Mouse (Mus musculus) liver, embryonic 12.5 days (tissue): ENCODE data around the gene Arl6ip5. TPM values are rescaled to one million over a fixed set of nuclear protein-coding genes. Genes with fewer than 3 reads are reported as not detected.

ENCODE experiments used
- ATAC-seq: fragments of 200-750 bp; cut with Nextera tagmentation; 2 replicates; pipeline ENCODE4 v1.8.0; 2017; ENCODE audit warnings: moderate number of reproducible peaks, mild to moderate bottlenecking, moderate library complexity
- H3K27ac ChIP-seq: fragments of 300-500 bp; sonication (generic); 2 replicates; pipeline ENCODE4 v1.5.1; 2016; ENCODE audit warnings: mild to moderate bottlenecking
- H3K27me3 ChIP-seq: fragments of 300-500 bp; sonication (generic); replicated peaks from 2 replicates; pipeline ENCODE4 v1.6.1; 2016; ENCODE audit warnings: mild to moderate bottlenecking, moderate library complexity
- H3K36me3 ChIP-seq: fragments of 300-500 bp; sonication (generic); 2 replicates; pipeline ENCODE4 v1.6.1; 2016; ENCODE audit warnings: mild to moderate bottlenecking, moderate library complexity
- H3K4me1 ChIP-seq: fragments of 300-500 bp; sonication (generic); 2 replicates; pipeline ENCODE4 v1.6.1; 2016
- H3K4me2 ChIP-seq: fragments of 300-500 bp; sonication (generic); 2 replicates; pipeline ENCODE4 v1.6.1; 2016; ENCODE audit warnings: mild to moderate bottlenecking, moderate library complexity
- H3K4me3 ChIP-seq: fragments of 300-500 bp; sonication (generic); 2 replicates; pipeline ENCODE4 v1.5.1; 2016; ENCODE audit warnings: mild to moderate bottlenecking, moderate library complexity
- H3K9ac ChIP-seq: fragments of 300-500 bp; sonication (generic); 2 replicates; pipeline ENCODE4 v1.6.1; 2016; ENCODE audit warnings: mild to moderate bottlenecking, moderate library complexity
- H3K9me3 ChIP-seq: fragments of 300-500 bp; sonication (generic); replicated peaks from 2 replicates; pipeline ENCODE4 v1.6.1; 2016; ENCODE audit warnings: mild to moderate bottlenecking, moderate library complexity
- WGBS: fragments of 180-500 bp; shearing (Covaris S2); methylation state at CpG from one replicate; pipeline ENCODE4 v1.1.7; 2016; ENCODE audit not compliant: insufficient replicate concordance; 5-methylcytosine and 5-hydroxymethylcytosine counted together
- polyA plus RNA-seq: library from polyadenylated mRNA; unstranded; fragments of >200 nt; fragmentation: Nextera tagmentation; extraction: Ambion mirVana; gene quantifications from 2 replicates; pipeline ENCODE4 v1.2.1, GENCODE M21; 2016

Gene Arl6ip5
- polyA plus RNA-seq, 1 experiment from 2014 or later, result 35.3 TPM

DNA sequence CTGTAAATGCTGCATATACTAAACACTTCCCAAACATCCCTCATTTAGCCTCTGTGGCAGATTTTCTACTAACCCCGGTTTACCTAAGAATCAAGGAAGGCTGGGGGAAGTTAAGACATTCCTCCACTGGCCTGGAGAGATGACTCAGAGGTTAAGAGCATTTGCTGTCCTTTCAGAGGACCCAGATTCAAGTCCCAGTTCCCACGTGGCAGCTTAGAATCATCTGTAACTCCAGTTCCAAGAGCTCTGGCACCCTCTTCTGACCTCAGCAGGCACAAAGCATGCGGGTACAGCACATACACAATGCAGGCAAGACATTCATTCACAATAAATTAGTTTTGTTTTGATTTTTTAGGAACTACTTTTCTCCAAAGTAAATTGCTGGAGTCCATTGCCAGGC, 1.3 kb upstream of the Arl6ip5 start:
- H3K27ac ChIP-seq, result no peak overlapping the region
- no peak overlapping the region for H3K9ac ChIP-seq
- 60% methylated on average over 3 of the region's 3 CpGs for WGBS
- H3K36me3 ChIP-seq, result peaks cover 2% of the 10 kb centered on the region; the same call in 1 of the 2 replicates
- H3K9me3 ChIP-seq, result no peaks in the 10 kb centered on the region
- H3K4me2 ChIP-seq, result no peak overlapping the region
- no peaks in the 10 kb centered on the region for H3K27me3 ChIP-seq
- no peak overlapping the region for H3K4me3 ChIP-seq
- ATAC-seq, result no peak
- peaks cover 66% of the 10 kb centered on the region for H3K4me1 ChIP-seq

- Histone ChIP-seq H3K27ac (peak overlapping the region; percentile 46; the same call in 1 of the 2 replicates), H3K27me3 (no peaks in the 10 kb centered on the region), H3K9me3 (no peaks in the 10 kb centered on the region), H3K36me3 (peaks cover 7% of the 10 kb centered on the region), H3K4me2 (peak overlapping the region; percentile 86), H3K4me1 (peaks cover 67% of the 10 kb centered on the region), H3K4me3 (no peak overlapping the region), H3K9ac (no peak overlapping the region)
- 79% methylated on average over 4 of the region's 4 CpGs for WGBS
- ATAC-seq, result no peak
Measured at GRCm38 (mm10) chr6:97209751-97210150, 738 bp upstream of the Arl6ip5 start.

DNA sequence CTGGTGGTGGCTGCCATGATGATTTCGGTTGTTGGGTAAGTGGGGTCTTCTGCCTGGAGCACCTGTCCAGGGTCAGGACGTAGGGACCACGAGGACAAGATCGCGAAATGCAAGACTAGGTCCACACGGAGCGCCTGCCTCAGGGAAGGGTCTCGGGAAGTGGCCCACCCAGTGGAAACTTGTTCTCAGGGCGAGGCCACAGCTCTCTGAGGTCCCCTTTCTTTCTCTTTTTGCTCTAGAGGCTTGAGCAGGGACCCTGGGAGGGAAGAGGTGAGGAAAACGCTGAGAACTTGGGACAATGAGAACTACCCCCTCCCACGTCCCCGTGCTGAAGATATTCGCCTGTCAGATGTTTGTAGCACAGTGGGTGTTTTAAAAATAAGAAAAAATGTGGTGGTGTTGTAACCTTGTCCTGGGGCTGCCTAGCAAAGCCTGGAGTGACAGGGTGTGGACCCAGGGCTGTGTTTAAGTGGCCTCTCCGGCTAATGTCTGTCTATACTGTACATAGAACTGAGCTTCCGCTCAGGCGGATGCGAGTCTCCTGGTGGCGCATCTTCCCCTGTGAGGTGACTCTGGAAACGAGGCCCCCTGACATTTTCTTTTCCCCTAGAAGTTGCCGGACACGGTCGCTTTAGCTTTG, 593 bp downstream of the Arl6ip5 start:
- Histone ChIP-seq H3K27ac (peak overlapping the region; percentile 86), H3K36me3 (peaks cover 14% of the 10 kb centered on the region), H3K27me3 (no peaks in the 10 kb centered on the region), H3K9me3 (no peaks in the 10 kb centered on the region), H3K4me1 (peaks cover 69% of the 10 kb centered on the region), H3K9ac (peak overlapping the region; percentile 80), H3K4me2 (peak overlapping the region; percentile 86), H3K4me3 (peak overlapping the region; percentile 74)
- peak; percentile 84 for ATAC-seq
- WGBS, result under 1% methylated on average over 22 of the region's 22 CpGs

- peak; percentile 32; the same call in 1 of the 2 replicates for ATAC-seq
- 27% methylated on average over 12 of the region's 12 CpGs for WGBS
- no peaks in the 10 kb centered on the region for H3K27me3 ChIP-seq
- peak overlapping the region; percentile 74 for H3K4me3 ChIP-seq
- peaks cover 66% of the 10 kb centered on the region for H3K4me1 ChIP-seq
- H3K4me2 ChIP-seq, result peak overlapping the region; percentile 86
- peak overlapping the region; percentile 80 for H3K9ac ChIP-seq
- peak overlapping the region; percentile 64 for H3K27ac ChIP-seq
- no peaks in the 10 kb centered on the region for H3K9me3 ChIP-seq
- H3K36me3 ChIP-seq, result peaks cover 14% of the 10 kb centered on the region
Measured at GRCm38 (mm10) chr6:97211981-97212380, 1.5 kb downstream of the Arl6ip5 start.

DNA sequence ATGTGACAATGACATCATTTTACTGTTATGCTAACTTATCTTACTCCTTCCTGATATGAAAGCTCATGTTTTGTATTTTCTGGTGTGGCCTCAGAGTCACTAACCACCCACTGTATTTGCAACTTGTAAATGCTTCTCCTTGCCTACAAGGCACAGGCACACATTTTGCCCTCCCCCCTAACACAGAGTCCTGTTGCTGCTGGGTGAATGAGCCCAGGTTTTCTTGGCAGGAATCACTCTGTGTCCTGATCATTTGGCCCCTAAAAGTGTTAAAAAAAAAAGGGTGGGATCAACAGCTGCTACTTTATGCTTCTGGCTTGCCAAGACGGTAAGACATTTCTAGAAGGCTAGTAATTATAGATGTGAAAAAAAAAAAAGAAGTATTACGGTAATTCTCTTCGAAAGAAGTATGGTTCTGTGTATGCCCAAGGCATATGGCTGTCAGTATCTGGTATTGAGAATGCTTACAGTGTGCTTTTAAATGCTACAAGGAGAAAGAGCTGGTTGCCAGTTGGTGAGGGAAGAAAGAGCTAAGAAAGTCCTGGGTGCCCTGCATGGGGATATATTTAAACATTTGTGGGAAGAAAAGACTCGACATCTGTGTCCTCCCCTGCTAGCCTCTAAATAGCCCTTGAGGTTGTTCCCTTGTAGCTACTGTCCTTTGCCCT, 5.8 kb downstream of the Arl6ip5 start:
- peaks cover 14% of the 10 kb centered on the region for H3K36me3 ChIP-seq
- peaks cover 58% of the 10 kb centered on the region for H3K4me1 ChIP-seq
- no peak overlapping the region for H3K4me3 ChIP-seq
- ATAC-seq, result no peak
- no peak overlapping the region for H3K9ac ChIP-seq
- H3K27ac ChIP-seq, result no peak overlapping the region
- 76% methylated on average over 4 of the region's 4 CpGs for WGBS
- H3K9me3 ChIP-seq, result no peaks in the 10 kb centered on the region
- no peak overlapping the region for H3K4me2 ChIP-seq
- H3K27me3 ChIP-seq, result no peaks in the 10 kb centered on the region

GRCm38 (mm10) chr6:97220672-97221071, 10.2 kb downstream of the Arl6ip5 start:
- no peak for ATAC-seq
- Histone ChIP-seq H3K4me1 (peaks cover 56% of the 10 kb centered on the region), H3K9me3 (no peaks in the 10 kb centered on the region), H3K27ac (no peak overlapping the region), H3K36me3 (peaks cover 6% of the 10 kb centered on the region), H3K4me3 (no peak overlapping the region), H3K9ac (no peak overlapping the region), H3K27me3 (no peaks in the 10 kb centered on the region), H3K4me2 (no peak overlapping the region)
- 55% methylated on average over 5 of the region's 5 CpGs for WGBS

- Histone ChIP-seq H3K4me1 (peaks cover 57% of the 10 kb centered on the region), H3K4me3 (no peak overlapping the region), H3K27ac (no peak overlapping the region; the same call in 1 of the 2 replicates), H3K27me3 (no peaks in the 10 kb centered on the region), H3K4me2 (peak overlapping the region; percentile 44; the same call in 1 of the 2 replicates), H3K36me3 (peaks cover 14% of the 10 kb centered on the region), H3K9me3 (no peaks in the 10 kb centered on the region), H3K9ac (no peak overlapping the region)
- 47% methylated on average over 15 of the region's 15 CpGs for WGBS
- no peak for ATAC-seq
Measured at GRCm38 (mm10) chr6:97221205-97222025, 10.9 kb downstream of the Arl6ip5 start.

GRCm38 (mm10) chr6:97222321-97222720, 11.8 kb downstream of the Arl6ip5 start:
- H3K27me3 ChIP-seq, result no peaks in the 10 kb centered on the region
- H3K9ac ChIP-seq, result no peak overlapping the region
- ATAC-seq, result peak; percentile 75
- peaks cover 59% of the 10 kb centered on the region for H3K4me1 ChIP-seq
- H3K27ac ChIP-seq, result peak overlapping the region; percentile 27; the same call in 1 of the 2 replicates
- H3K36me3 ChIP-seq, result peaks cover 19% of the 10 kb centered on the region
- no peaks in the 10 kb centered on the region for H3K9me3 ChIP-seq
- no peak overlapping the region for H3K4me3 ChIP-seq
- 41% methylated on average over 6 of the region's 6 CpGs for WGBS
- peak overlapping the region; percentile 44 for H3K4me2 ChIP-seq

GRCm38 (mm10) chr6:97222931-97223467, 12.5 kb downstream of the Arl6ip5 start:
- peak; percentile 67 for ATAC-seq
- H3K36me3 ChIP-seq, result peaks cover 26% of the 10 kb centered on the region
- H3K4me2 ChIP-seq, result peak overlapping the region; percentile 44
- H3K27ac ChIP-seq, result peak overlapping the region; percentile 27; the same call in 1 of the 2 replicates
- 23% methylated on average over 5 of the region's 5 CpGs for WGBS
- H3K27me3 ChIP-seq, result no peaks in the 10 kb centered on the region
- H3K4me1 ChIP-seq, result peaks cover 59% of the 10 kb centered on the region
- H3K4me3 ChIP-seq, result no peak overlapping the region
- no peak overlapping the region for H3K9ac ChIP-seq
- H3K9me3 ChIP-seq, result no peaks in the 10 kb centered on the region

GRCm38 (mm10) chr6:97223566-97223965, 13.1 kb downstream of the Arl6ip5 start:
- 70% methylated on average over 4 of the region's 4 CpGs for WGBS
- Histone ChIP-seq H3K4me3 (no peak overlapping the region), H3K27ac (peak overlapping the region; percentile 32; the same call in 1 of the 2 replicates), H3K9me3 (no peaks in the 10 kb centered on the region), H3K9ac (no peak overlapping the region), H3K27me3 (no peaks in the 10 kb centered on the region), H3K4me1 (peaks cover 59% of the 10 kb centered on the region), H3K4me2 (no peak overlapping the region), H3K36me3 (peaks cover 29% of the 10 kb centered on the region)
- no peak for ATAC-seq

GRCm38 (mm10) chr6:97224505-97224904, 14.0 kb downstream of the Arl6ip5 start:
- no peak overlapping the region for H3K4me3 ChIP-seq
- peaks cover 35% of the 10 kb centered on the region for H3K36me3 ChIP-seq
- no peak overlapping the region for H3K27ac ChIP-seq
- no peaks in the 10 kb centered on the region for H3K9me3 ChIP-seq
- no peak overlapping the region for H3K4me2 ChIP-seq
- H3K9ac ChIP-seq, result no peak overlapping the region
- peaks cover 53% of the 10 kb centered on the region for H3K4me1 ChIP-seq
- H3K27me3 ChIP-seq, result no peaks in the 10 kb centered on the region
- WGBS, result 91% methylated on average over 8 of the region's 8 CpGs
- ATAC-seq, result no peak
